10 mouse cellular contexts compared by ENCODE assay signal in genomic region chr12:33083362-33083761, GRCm38 (mm10). TPM values are rescaled to one million over a fixed set of nuclear protein-coding genes. Genes with fewer than 3 reads are reported as not detected.
DNase-seq lines count a peak whose midpoint lies in the region; ATAC-seq lines count a peak whose summit lies in the region.
"Had no signal": no experiment of that assay in that cellular context is flagged by ENCODE, and none has a peak within 500 bp of the region (broad histone marks: within the 10 kb centered on the region; RNA-seq: fewer than 3 reads in every experiment).

No protein-coding gene starts in this region.

- no peak for ATAC-seq in heart, embryonic 11.5 days (replicated peaks; ENCODE audit: insufficient number of reproducible peaks, low FRiP score, low TSS enrichment)
- ATAC-seq in midbrain, embryonic 16.5 days: no peak

- DNase-seq in heart, adult 11 months: peak; percentile 95
- peak; percentile 54 for DNase-seq in adrenal gland, adult 2 months
- peak; percentile 23 for DNase-seq in heart, postnatal 25 days (ENCODE audit: low spot score)
- peak; percentile 70 for DNase-seq in lung, postnatal 14 days
- DNase-seq in cerebellum, postnatal 4 days (ENCODE audit: low spot score in 2 of 2): no peak
- no peak for DNase-seq in frontal cortex, postnatal 25 days (ENCODE audit: low spot score in 2 of 2)

- H3K4me1 ChIP-seq in heart, embryonic 11.5 days (ENCODE audit: control insufficient read depth, insufficient read depth, low read length): no peaks in the 10 kb centered on the region
- peaks cover 5% of the 10 kb centered on the region; the same call in 1 of the 2 replicates for H3K4me1 ChIP-seq in midbrain, embryonic 16.5 days (ENCODE audit: control insufficient read depth, insufficient read depth, low read length)

- no peaks in the 10 kb centered on the region for H3K36me3 ChIP-seq in heart, embryonic 11.5 days (ENCODE audit: control insufficient read depth, insufficient read depth, low read length)
- no peaks in the 10 kb centered on the region for H3K36me3 ChIP-seq in midbrain, embryonic 16.5 days (ENCODE audit: control insufficient read depth, insufficient read depth, low read length)

- 37% methylated on average over 5 of the region's 5 CpGs for WGBS in heart, embryonic 11.5 days (ENCODE audit: insufficient replicate concordance)
- WGBS in midbrain, embryonic 16.5 days: 63% methylated on average over 5 of the region's 5 CpGs

- no peak overlapping the region for H3K27ac ChIP-seq in heart, embryonic 11.5 days (ENCODE audit: low read depth, low read length)
- no peak overlapping the region for H3K27ac ChIP-seq in midbrain, embryonic 16.5 days (ENCODE audit: low read length)
- H3K27ac ChIP-seq: macrophage had no signal

- H3K9ac ChIP-seq in heart, embryonic 11.5 days (ENCODE audit: low read depth, low read length): no peak overlapping the region
- no peak overlapping the region for H3K9ac ChIP-seq in midbrain, embryonic 16.5 days (ENCODE audit: low read depth, low read length)

- no peaks in the 10 kb centered on the region for H3K9me3 ChIP-seq in heart, embryonic 11.5 days (replicated peaks; ENCODE audit: control insufficient read depth, low read length)
- no peaks in the 10 kb centered on the region for H3K9me3 ChIP-seq in midbrain, embryonic 16.5 days (replicated peaks; ENCODE audit: control insufficient read depth, low read length, poor library complexity, severe bottlenecking)

- no peak overlapping the region for H3K4me3 ChIP-seq in heart, embryonic 11.5 days (ENCODE audit: low read depth, low read length)
- no peak overlapping the region for H3K4me3 ChIP-seq in midbrain, embryonic 16.5 days (ENCODE audit: low read depth, low read length)

- intact Hi-C loops in heart, postnatal 25 days (cut with DNase I): no loop called here

- H3K27me3 ChIP-seq in heart, embryonic 11.5 days (ENCODE audit: control insufficient read depth, insufficient read depth, low read length): no peaks in the 10 kb centered on the region
- no peaks in the 10 kb centered on the region; the same call in 1 of the 2 replicates for H3K27me3 ChIP-seq in midbrain, embryonic 16.5 days (ENCODE audit: control insufficient read depth, insufficient read depth, low read depth, low read length)

- no peak overlapping the region for H3K4me2 ChIP-seq in heart, embryonic 11.5 days
- H3K4me2 ChIP-seq in midbrain, embryonic 16.5 days (ENCODE audit: low read length): no peak overlapping the region

RNA-seq across cellular contexts. Expression of gene Cdhr3, which starts 9.3 kb away (rescaled TPM):
- polyA plus RNA-seq in heart, embryonic 11.5 days (2014; fragmentation: Nextera tagmentation; extraction: Ambion mirVana): not detected in 2 replicates
- total RNA-seq in adrenal gland, adult 2 months (2021): not detected
- 0.06 TPM in 1 of 2 replicates, not detected in the other for polyA plus RNA-seq in adrenal gland, adult 2 months (2012; rRNA removed)
- under 1 TPM; 0.67 to 0.73 TPM for total RNA-seq in heart, postnatal 25 days (2021)
- 0.51 and 0.56 TPM in 2 replicates for polyA plus RNA-seq in midbrain, embryonic 16.5 days (2015; fragmentation: Nextera tagmentation; extraction: Ambion mirVana)
- polyA plus RNA-seq: intestine, embryonic 14.5 days; macrophage had no signal

Comparison
In these comparisons a context has a peak if more than half of its experiments do, and no peak if none do; other contexts are left out.
1. DNase-seq: peak in heart, adult 11 months (single experiment), adrenal gland, adult 2 months (single experiment), heart, postnatal 25 days (single experiment) and lung, postnatal 14 days (single experiment); none in cerebellum, postnatal 4 days (0 of 2) and frontal cortex, postnatal 25 days (0 of 2).